Mouse (Mus musculus): ENCODE measurements at regions not wholly inside any gene's neighbourhood (a gene's known extent, or its start where the extent isn't known, plus 50 kb on each side); places are given as distances from the start of the nearest gene placed in this dataset.

GRCm38 (mm10) chr16:24254590-24254989, 138.7 kb upstream of the Lpp start:
- no peak for DNase-seq

GRCm38 (mm10) chr16:24254143-24254542, 139.2 kb upstream of the Lpp start:
- no peak for DNase-seq

GRCm38 (mm10) chr16:24247291-24247690, 146.0 kb upstream of the Lpp start:
- no peak for DNase-seq

GRCm38 (mm10) chr16:24238075-24238555, 155.2 kb upstream of the Lpp start:
- peak; percentile 74 to 75 for DNase-seq

GRCm38 (mm10) chr16:24237425-24237824, 155.9 kb upstream of the Lpp start:
- DNase-seq, result no peak

- DNase-seq, result peak; percentile 31 to 49
Observed at GRCm38 (mm10) chr16:24237013-24237412, 156.3 kb upstream of the Lpp start.

- no peak for DNase-seq
Observed at GRCm38 (mm10) chr16:24236511-24236910, 156.8 kb upstream of the Lpp start.

GRCm38 (mm10) chr16:24234795-24235194, 158.5 kb upstream of the Lpp start:
- peak; percentile 30 to 46 for DNase-seq

- no peak for DNase-seq
Observed at GRCm38 (mm10) chr16:24232001-24232530, 161.2 kb upstream of the Lpp start.

- no peak for DNase-seq
Observed at GRCm38 (mm10) chr16:24231506-24231905, 161.8 kb upstream of the Lpp start.

GRCm38 (mm10) chr16:24229002-24229607, 164.2 kb upstream of the Lpp start:
- no peak for DNase-seq

GRCm38 (mm10) chr16:24225897-24226296, 167.4 kb upstream of the Lpp start:
- DNase-seq, result no peak

GRCm38 (mm10) chr16:24225090-24225489, 168.2 kb upstream of the Lpp start:
- DNase-seq, result no peak

GRCm38 (mm10) chr16:24223901-24224300, 169.4 kb upstream of the Lpp start:
- DNase-seq, result no peak

- no peak for DNase-seq
Observed at GRCm38 (mm10) chr16:24223527-24223880, 169.8 kb upstream of the Lpp start.

- no peak for DNase-seq
Observed at GRCm38 (mm10) chr16:24222759-24223526, 170.4 kb upstream of the Lpp start.

- no peak for DNase-seq
Observed at GRCm38 (mm10) chr16:24221992-24222391, 171.3 kb upstream of the Lpp start.

GRCm38 (mm10) chr16:24220613-24221012, 172.7 kb upstream of the Lpp start:
- no peak for DNase-seq

- no peak for DNase-seq
Observed at GRCm38 (mm10) chr16:24219691-24220090, 173.6 kb upstream of the Lpp start.

- DNase-seq, result no peak
Observed at GRCm38 (mm10) chr16:24218850-24219185, 174.5 kb upstream of the Lpp start.

GRCm38 (mm10) chr16:24218162-24218849, 175.0 kb upstream of the Lpp start:
- no peak for DNase-seq

GRCm38 (mm10) chr16:24216828-24217227, 176.5 kb upstream of the Lpp start:
- no peak for DNase-seq

GRCm38 (mm10) chr16:24215353-24215752, 178.0 kb upstream of the Lpp start:
- DNase-seq, result no peak

- DNase-seq, result no peak
Observed at GRCm38 (mm10) chr16:24213577-24213976, 179.7 kb upstream of the Lpp start.

Measured in kidney, postnatal 36 days (tissue).